Mouse (Mus musculus) forebrain, embryonic 16.5 days (tissue): ENCODE data around the gene Rarg. TPM values are rescaled to one million over a fixed set of nuclear protein-coding genes. Genes with fewer than 3 reads are reported as not detected.

Experiments
- ATAC-seq: fragments of 200-750 bp; cut with Nextera tagmentation; 2 replicates; pipeline ENCODE4 v1.8.0; 2017; ENCODE audit warnings: mild to moderate bottlenecking, moderate library complexity
- H3K27ac ChIP-seq: fragments of 300-500 bp; sonication (generic); 2 replicates; pipeline ENCODE4 v1.5.1; 2014; ENCODE audit warnings: low read length, control low read depth
- H3K27me3 ChIP-seq: fragments of 300-500 bp; sonication (generic); replicated peaks from 2 replicates; pipeline ENCODE4 v1.6.1; 2014; ENCODE audit warnings: low read length; ENCODE audit not compliant: control insufficient read depth, insufficient read depth
- H3K36me3 ChIP-seq: fragments of 300-500 bp; sonication (generic); 2 replicates; pipeline ENCODE4 v1.6.1; 2014; ENCODE audit not compliant: control insufficient read depth, insufficient read depth
- H3K4me1 ChIP-seq: fragments of 300-500 bp; sonication (generic); replicated peaks from 2 replicates; pipeline ENCODE4 v1.6.1; 2014; ENCODE audit warnings: low read length; ENCODE audit not compliant: control insufficient read depth, insufficient read depth
- H3K4me2 ChIP-seq: fragments of 300-500 bp; sonication (generic); 2 replicates; pipeline ENCODE4 v1.6.1; 2014; ENCODE audit warnings: mild to moderate bottlenecking, low read length, control low read depth
- H3K4me3 ChIP-seq: fragments of 300-500 bp; sonication (generic); replicated peaks from 2 replicates; pipeline ENCODE4 v1.5.1; 2014; ENCODE audit warnings: mild to moderate bottlenecking, low read length, control low read depth
- H3K9ac ChIP-seq: fragments of 300-500 bp; sonication (generic); replicated peaks from 2 replicates; pipeline ENCODE4 v1.6.1; 2014; ENCODE audit warnings: low read depth, low read length, control low read depth
- H3K9me3 ChIP-seq: fragments of 300-500 bp; sonication (generic); 2 replicates; pipeline ENCODE4 v1.6.1; 2016; ENCODE audit warnings: low read length; ENCODE audit not compliant: control insufficient read depth
- WGBS: fragments of 180-500 bp; shearing (Covaris S2); extraction: QIAGEN DNeasy Blood & Tissue Kit; methylation state at CpG from one replicate; pipeline ENCODE4 v1.1.7; 2014; 5-methylcytosine and 5-hydroxymethylcytosine counted together
- polyA plus RNA-seq: library from polyadenylated mRNA; unstranded; fragments of >200 nt; fragmentation: Nextera tagmentation; extraction: Ambion mirVana; gene quantifications from 2 replicates; pipeline ENCODE4 v1.2.1, GENCODE M21; 2015

Rarg gene
- polyA plus RNA-seq, 1 experiment from 2014 or later: 6.4 TPM

GRCm38 (mm10) chr15:102188096-102188495, 69.2 kb downstream of the Rarg start:
- no peaks in the 10 kb centered on the region for H3K4me1 ChIP-seq
- 89% methylated on average over 10 of the region's 10 CpGs for WGBS
- no peaks in the 10 kb centered on the region for H3K36me3 ChIP-seq
- no peaks in the 10 kb centered on the region for H3K27me3 ChIP-seq
- no peak overlapping the region for H3K4me2 ChIP-seq
- no peaks in the 10 kb centered on the region for H3K9me3 ChIP-seq
- H3K9ac ChIP-seq: no peak overlapping the region
- H3K4me3 ChIP-seq: no peak overlapping the region
- ATAC-seq: no peak
- no peak overlapping the region for H3K27ac ChIP-seq

- no peak overlapping the region for H3K9ac ChIP-seq
- H3K4me3 ChIP-seq: no peak overlapping the region
- ATAC-seq: no peak
- no peaks in the 10 kb centered on the region for H3K9me3 ChIP-seq
- WGBS: 88% methylated on average over 11 of the region's 11 CpGs
- no peaks in the 10 kb centered on the region for H3K4me1 ChIP-seq
- H3K4me2 ChIP-seq: no peak overlapping the region
- H3K27me3 ChIP-seq: no peaks in the 10 kb centered on the region
- no peaks in the 10 kb centered on the region for H3K36me3 ChIP-seq
- no peak overlapping the region for H3K27ac ChIP-seq
Measured at GRCm38 (mm10) chr15:102186239-102186638, 71.1 kb downstream of the Rarg start.

Other genes with a start within 250 kb of the Rarg start
- gene Krt18, start 229.3 kb downstream of the Rarg start, polyA plus RNA-seq: 4.4 TPM in 2 replicates
- gene Eif4b, start 183.7 kb downstream of the Rarg start, polyA plus RNA-seq: 109 and 117 TPM in 2 replicates
- gene Tns2, start 157.1 kb downstream of the Rarg start, polyA plus RNA-seq: 6.9 and 7.7 TPM in 2 replicates
- 48.2 and 56.4 TPM in 2 replicates for gene Spryd3, start 121.3 kb downstream of the Rarg start, polyA plus RNA-seq
- 2.2 and 2.4 TPM in 2 replicates for gene Igfbp6, start 113.2 kb downstream of the Rarg start, polyA plus RNA-seq
- gene Soat2, start 107.0 kb downstream of the Rarg start, polyA plus RNA-seq: not detected in 2 replicates
- 84.6 and 93.4 TPM in 2 replicates for gene Zfp740, start 54.3 kb downstream of the Rarg start, polyA plus RNA-seq
- 37.8 and 39.6 TPM in 2 replicates for gene Csad, start 52.8 kb downstream of the Rarg start, polyA plus RNA-seq
- 0.73 and 1.0 TPM in 2 replicates for gene Itgb7, start 25.6 kb downstream of the Rarg start, polyA plus RNA-seq
- 0.11 TPM in 1 of 2 replicates, not detected in the other for gene Gm9918, start 13.0 kb upstream of the Rarg start, polyA plus RNA-seq
- 50.6 and 52.8 TPM in 2 replicates for gene Mfsd5, start 21.9 kb upstream of the Rarg start, polyA plus RNA-seq
- gene Espl1, start 38.7 kb upstream of the Rarg start, polyA plus RNA-seq: 10.9 and 11.7 TPM in 2 replicates
- 429 and 443 TPM in 2 replicates for gene Pfdn5, start 68.6 kb upstream of the Rarg start, polyA plus RNA-seq
- 105 and 111 TPM in 2 replicates for gene Myg1, start 74.2 kb upstream of the Rarg start, polyA plus RNA-seq
- 42.0 and 44.7 TPM in 2 replicates for gene Aaas, start 93.3 kb upstream of the Rarg start, polyA plus RNA-seq
- gene Sp7, start 109.7 kb upstream of the Rarg start, polyA plus RNA-seq: 0.38 and 1.1 TPM in 2 replicates
- 5.0 and 5.9 TPM in 2 replicates for gene Sp1, start 148.6 kb upstream of the Rarg start, polyA plus RNA-seq
- 0.32 and 0.58 TPM in 2 replicates for gene Amhr2, start 187.8 kb upstream of the Rarg start, polyA plus RNA-seq
- gene Prr13, start 201.5 kb upstream of the Rarg start, polyA plus RNA-seq: 79.0 and 80.9 TPM in 2 replicates
- gene Pcbp2, start 213.0 kb upstream of the Rarg start, polyA plus RNA-seq: 144 and 149 TPM in 2 replicates
- 17.3 and 22.2 TPM in 2 replicates for gene Gm10337, start 246.2 kb upstream of the Rarg start, polyA plus RNA-seq